Mouse (Mus musculus) myocyte (in vitro differentiated cells): Measurements from ENCODE around the gene Ankfy1.

ENCODE experiments used
- MAX ChIP-seq: IDR thresholded peaks from one replicate; pipeline ENCODE4 v1.6.1; 2011; ENCODE audit warnings: low read depth, mild to moderate bottlenecking, control low read depth
- MYOD1 ChIP-seq, 3 experiments: IDR thresholded peaks; one replicate each; pipeline ENCODE4 v1.6.1; 2011; ENCODE audit warnings: control low read depth in 2 of 3, low read depth in 2 of 3, mild to moderate bottlenecking in 2 of 3, moderate library complexity in 1 of 3; ENCODE audit not compliant: insufficient read length in 2 of 3, control insufficient read depth in 1 of 3
- POLR2A ChIP-seq: IDR thresholded peaks from one replicate; pipeline ENCODE4 v1.6.1; 2011; ENCODE audit warnings: low read depth, mild to moderate bottlenecking, control low read depth, moderate library complexity; ENCODE audit not compliant: insufficient read length
- USF1 ChIP-seq: IDR thresholded peaks from one replicate; pipeline ENCODE4 v1.6.1; 2011; ENCODE audit warnings: low read depth, mild to moderate bottlenecking, control low read depth, moderate library complexity

DNA sequence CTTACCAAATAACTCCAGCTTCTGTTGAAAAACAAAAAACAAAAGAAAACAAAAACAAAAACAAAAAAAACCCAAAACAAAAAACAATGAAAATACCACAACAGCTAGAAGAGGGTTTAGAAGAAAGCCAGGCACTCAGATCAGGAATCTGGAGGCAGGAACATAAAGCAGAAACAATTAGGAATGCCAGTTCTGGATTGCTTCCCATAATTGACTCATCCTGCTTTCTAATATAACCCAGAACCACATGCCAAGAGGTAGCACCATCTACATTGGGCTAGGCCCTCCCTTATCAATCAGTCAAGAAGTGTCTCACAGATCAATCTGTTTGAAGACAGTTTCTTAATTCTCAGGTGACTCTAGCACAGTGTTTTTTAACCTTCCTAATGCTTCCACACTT, 9.1 kb upstream of the Ankfy1 start:
- TF ChIP-seq POLR2A: no peak
- TF ChIP-seq MAX: no peak
- TF ChIP-seq MYOD1 (IDR thresholded peaks at IDR 0.05; ENCODE audit: control insufficient read depth in 1 of 3, insufficient read length in 2 of 3, low read depth in 2 of 3): no peak
- TF ChIP-seq USF1: no peak
